Mouse (Mus musculus) frontal cortex, postnatal 14 days (tissue): ENCODE results near the gene Pid1.

ENCODE experiments used
- DNase-seq, 2 experiments: peaks; one replicate each; pipeline ENCODE4 v3.0.0; 2022; ENCODE audit warnings: low spot score in 2 of 2

The Pid1 gene

GRCm38 (mm10) chr1:84363967-84364366 lies at the start of gene Pid1:
Gene Pid1 (minus strand): TSS chr1:84364180.
- DNase-seq = no peak

GRCm38 (mm10) chr1:84409514-84409913 lies 45.5 kb upstream of the Pid1 start:
- no peak for DNase-seq

- no peak for DNase-seq
Observed at GRCm38 (mm10) chr1:84408873-84409272, 44.9 kb upstream of the Pid1 start.

GRCm38 (mm10) chr1:84406891-84407290 lies 42.9 kb upstream of the Pid1 start:
- DNase-seq = no peak

GRCm38 (mm10) chr1:84405551-84406290 lies 41.7 kb upstream of the Pid1 start:
- DNase-seq = no peak

DNA sequence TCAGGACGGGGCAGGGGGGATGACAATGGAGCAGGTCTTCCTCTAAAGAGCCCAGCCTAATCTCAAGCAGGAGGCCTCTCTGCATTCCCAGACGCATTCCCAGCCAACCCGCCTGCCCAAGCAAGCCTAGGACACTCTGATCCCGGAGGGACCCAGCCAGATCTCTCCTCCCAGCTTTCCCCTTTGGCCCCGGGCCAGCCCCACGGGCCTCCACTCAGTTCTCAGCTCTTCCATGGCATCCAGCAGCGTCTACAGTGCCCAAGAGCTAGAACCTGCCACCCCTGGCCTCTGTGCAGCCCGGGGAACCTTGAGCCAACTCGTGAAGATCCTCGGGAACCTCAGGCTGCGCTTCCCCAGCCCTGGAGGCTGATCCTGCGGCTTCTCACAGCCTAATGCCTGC lies 40.9 kb upstream of the Pid1 start:
- no peak for DNase-seq

DNA sequence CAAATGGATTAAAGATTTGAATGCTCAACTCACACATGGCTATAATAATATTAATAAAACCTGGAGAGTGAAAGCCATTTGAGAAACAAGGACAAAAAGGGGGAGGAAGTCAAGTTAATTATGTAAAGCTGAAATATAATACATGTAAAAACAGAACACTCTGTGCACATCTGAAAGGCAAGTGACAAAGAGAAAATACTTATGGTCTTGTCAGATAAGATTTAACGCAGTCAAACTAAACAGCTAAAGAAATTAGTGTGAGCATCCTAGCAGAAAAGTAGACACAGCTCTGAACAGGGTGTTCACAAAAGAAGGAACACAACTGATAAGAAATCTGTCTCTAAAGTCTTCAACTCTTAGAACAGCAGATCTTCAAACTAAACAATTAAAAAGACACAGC lies 38.2 kb upstream of the Pid1 start:
- DNase-seq = no peak

DNA sequence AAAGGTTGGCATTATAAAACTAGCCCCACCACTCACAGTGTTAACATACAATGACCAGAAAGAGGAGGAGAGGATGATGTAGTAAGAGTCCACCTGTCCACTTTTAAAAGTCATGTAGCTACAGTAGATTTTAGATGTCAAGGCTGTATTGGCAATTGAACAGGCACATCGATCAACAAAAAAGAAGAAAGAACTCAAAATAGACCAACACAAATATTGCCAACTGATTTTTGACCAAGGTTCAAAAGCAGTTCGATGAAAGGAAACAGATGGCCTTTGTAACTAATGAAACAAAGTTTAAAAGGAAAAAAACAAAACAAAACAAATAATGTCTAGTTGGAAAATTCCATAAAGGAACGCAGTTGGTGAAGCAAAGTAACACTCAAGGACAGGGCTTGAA lies 35.7 kb upstream of the Pid1 start:
- DNase-seq = no peak

DNA sequence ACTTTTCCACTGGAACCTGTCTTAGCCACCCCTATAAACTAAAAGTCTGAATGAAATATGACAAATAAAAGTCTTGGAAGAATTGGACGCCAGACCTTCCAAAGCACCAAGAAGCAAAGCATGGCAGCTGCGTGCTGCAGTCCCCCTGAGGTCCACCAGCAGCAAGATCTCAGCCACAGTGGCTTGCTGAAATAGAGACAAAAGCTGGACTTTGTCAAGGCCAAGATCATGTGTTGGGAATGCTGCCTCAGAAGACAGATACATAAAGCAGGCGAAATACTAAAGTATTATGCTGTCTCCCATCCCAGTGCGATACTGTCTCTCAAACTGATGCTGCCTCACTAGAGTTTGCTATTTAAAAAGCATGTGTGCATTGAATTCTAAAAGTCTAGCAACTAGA lies 35.1 kb upstream of the Pid1 start:
- no peak for DNase-seq

DNA sequence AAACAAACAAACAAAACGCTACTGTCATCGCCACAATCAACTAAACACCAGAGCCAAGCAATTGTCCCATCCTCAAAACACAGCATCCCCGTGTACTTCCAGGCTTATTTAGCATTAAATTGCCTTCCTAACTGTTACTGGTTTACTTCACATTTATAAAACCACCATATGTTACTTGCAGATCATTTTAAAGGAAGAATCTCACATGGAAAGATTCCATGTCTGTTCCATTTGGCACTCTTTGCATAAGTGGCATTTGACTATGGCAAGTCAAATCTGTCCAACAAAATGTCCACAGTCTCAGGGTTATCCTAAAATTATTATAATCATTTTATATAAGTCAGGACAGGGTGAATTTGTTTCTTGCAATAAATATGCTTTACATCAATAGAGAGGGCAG lies 32.8 kb upstream of the Pid1 start:
- DNase-seq = no peak

GRCm38 (mm10) chr1:84395928-84396327 lies 31.9 kb upstream of the Pid1 start:
- DNase-seq = no peak

GRCm38 (mm10) chr1:84390961-84391360 lies 27.0 kb upstream of the Pid1 start:
- no peak for DNase-seq

GRCm38 (mm10) chr1:84387616-84388015 lies 23.6 kb upstream of the Pid1 start:
- no peak for DNase-seq

DNA sequence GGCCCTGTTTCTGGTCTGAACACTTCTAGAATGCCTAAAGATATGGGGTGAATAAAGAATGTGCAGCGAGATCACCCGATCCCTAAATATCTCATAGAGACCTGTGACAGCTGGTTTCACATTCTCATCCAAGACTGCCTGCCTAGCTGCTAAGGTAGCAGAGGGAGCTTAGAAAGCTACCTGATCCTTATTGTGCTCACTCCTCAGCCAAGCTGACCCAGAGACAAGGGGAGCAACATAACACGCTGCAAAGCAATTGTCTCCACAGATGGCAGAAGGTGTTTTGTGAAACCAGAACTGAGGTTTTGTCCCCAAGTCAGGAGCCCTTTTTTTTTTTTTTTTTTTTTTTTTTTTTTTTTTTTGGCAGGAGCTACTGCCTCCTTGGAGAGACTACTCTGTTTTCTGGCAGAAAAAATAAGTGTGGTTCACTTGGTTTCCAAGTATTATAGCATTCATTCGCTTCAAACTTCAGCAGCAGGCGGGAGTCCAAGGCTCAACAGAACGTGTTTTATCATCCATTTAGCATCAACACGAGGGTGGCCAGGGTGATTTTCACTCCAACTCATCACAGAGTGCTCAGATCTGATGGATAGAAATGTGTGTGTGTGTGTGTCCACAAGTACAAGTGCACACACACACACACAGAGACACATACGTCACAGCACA lies 22.6 kb upstream of the Pid1 start:
- DNase-seq = peak in 1 of 2 experiments; percentile 27

DNA sequence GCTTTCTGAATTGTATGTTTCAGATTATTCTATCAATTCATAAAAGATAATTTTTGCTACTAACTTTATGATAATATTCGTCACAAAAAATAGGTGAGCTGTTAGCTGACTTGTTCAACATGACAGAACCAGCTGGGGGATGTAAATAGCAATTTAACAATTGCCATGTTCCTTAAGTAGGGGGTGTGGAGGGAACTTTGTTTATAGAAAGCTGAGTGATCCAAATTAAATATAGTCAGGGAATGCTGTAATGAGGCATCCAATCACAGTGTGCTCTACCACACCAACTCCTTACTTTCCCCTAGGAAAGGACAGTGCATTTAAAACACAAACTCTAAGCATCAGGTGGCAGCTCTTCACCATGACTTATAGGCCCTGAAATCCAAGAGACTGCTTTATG lies 18.7 kb upstream of the Pid1 start:
- DNase-seq = no peak

DNA sequence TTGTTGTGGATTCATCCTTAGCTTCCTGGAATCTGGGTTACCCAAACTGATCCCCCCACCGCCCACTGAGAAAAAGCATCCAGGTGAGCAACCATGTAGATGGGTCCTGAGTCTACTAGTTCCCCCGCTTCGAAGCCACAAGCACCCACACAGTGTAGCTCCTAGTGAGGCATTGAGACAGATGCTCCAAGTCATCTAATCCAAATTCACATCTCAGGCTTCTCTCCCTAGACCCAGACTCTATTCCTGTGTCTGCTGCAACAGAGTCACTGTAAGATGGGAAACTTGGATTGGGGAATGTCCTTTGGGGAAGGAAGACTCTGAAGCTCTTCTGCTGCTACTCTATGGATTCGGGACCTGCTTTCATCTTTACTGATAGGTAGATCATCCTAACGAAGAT lies 18.1 kb upstream of the Pid1 start:
- DNase-seq = no peak

DNA sequence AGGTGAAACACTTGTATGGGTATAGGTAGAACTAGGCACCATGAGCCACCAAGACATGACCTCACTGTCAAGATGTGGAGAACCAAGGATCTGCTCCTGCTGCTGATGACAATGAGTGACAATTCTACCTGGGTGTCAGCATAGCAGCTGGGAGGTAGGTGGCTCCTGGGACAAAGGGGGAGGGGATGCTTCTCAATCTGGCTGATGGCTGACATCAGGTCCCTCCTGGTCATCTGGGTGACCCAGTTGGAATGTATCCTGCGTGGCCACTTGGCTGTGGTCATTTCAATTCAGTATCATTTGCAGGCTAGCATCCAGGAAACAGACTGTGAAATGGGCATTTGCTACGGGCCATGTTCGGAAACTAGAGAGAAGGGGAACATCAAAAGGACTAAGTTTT lies 16.9 kb upstream of the Pid1 start:
- no peak for DNase-seq

DNA sequence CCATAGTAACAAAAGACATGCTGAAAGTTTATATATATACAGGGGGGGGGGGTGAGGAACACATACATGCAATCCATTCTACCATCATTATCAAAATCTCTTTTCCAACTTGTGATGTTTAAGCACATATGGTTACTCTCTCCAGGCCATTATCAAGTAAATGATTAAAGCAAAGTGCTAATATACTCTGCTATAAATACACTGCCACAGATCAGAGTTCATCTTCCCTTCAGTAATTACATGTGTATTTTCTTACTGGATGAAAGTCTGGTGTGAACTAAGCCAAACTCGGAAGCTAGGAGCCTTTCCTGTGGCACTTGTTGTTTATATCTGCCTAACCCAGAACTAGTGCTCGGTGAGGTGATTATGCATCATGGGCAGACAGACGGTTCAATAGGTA lies 3.8 kb upstream of the Pid1 start:
- DNase-seq = no peak

GRCm38 (mm10) chr1:84366553-84366952 lies 2.6 kb upstream of the Pid1 start:
- no peak for DNase-seq

- no peak for DNase-seq
Observed at GRCm38 (mm10) chr1:84362709-84363617, 1.0 kb downstream of the Pid1 start.

DNA sequence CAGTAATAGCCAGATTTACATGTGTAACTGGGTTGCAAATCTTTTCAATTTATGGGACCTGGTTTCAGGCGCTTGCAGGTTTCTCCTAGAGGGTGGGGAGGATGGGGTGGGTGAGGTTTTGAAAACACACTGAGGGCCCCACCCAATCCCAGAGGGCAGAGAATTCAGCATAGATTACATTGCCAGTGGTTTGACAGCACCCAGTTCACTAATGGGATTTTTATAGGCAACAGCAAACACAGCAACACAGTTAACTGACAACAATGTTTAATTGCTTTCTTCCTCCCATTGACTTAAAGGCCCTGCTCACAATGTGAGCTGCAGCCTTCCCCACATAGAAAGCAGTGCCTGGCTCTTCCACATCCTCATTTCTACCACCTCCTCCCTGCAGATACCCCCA lies 1.8 kb downstream of the Pid1 start:
- no peak for DNase-seq

DNA sequence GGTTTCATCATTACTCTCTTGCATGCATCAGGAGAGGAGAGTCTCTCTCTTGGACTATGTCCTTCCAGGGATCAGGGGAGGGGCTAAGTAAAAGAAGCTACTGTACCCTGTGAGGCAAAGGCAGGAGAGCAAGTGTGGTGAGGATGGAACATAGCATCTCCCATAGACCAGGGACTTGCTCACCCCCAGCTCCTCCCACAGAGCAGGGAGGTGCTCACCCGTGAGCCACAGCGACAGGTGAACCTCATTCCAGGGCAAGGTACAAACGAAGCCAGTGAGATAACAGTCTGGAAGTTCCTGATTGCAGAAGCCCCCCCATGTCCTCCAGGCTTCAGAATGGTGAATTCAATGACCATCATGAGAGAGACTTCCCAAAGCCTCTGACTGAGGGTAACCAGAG lies 2.6 kb downstream of the Pid1 start:
- DNase-seq = no peak
